Mouse (Mus musculus) c-Kit-positive CD71-negative TER-119-negative erythroid progenitor cells, embryonic 14.5 days (primary cell): ENCODE measurements around the gene Otop2.
A peak's percentile ranks its signal among the peaks of the same experiment; 100 is the strongest.

ENCODE experiments used
- DNase-seq: peaks from one replicate; pipeline ENCODE4 v3.0.0-alpha.2; 2013; ENCODE audit warnings: low read depth

Otop2 gene

DNA sequence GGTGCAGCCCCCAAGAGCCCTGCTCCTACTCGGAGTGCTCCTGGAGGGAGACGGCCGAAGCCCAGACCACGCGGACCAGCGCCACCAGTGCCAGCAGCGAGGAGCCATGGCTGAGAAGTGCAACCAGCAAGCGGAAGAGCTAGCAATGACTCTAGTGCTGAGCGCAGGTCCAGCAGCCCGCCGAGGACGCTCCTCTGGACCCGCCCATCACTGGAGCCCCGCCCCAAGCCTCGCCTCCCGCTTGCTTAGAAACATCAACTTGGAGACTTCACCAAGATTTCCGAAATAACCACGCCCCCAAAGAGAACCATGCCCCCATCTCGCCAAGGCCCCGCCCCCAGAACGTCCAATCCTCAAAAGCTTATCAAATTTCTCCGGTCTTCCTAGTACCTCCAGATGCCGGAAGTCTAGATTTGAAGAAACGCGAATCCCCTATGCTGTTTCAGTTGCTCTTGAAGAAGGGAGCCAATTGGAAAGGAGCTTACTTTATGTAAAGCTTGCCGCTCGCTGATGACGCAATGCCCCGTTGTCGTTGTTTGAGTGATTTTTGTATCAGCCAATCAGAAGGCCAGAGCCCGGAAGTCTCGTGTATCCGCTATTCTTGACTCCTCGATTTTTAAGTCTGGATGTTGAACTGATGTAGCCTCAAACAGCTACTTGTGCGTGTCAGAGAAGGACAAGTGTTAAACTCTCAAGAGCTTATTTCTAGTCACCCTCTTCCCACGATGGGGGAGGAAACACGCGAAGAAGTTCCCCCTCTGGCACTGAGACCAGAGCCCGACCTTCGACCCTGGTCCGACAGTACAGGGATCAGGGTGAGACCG is 30.0 kb upstream of the Otop2 start, which contains the start of gene Fdxr:
TSS of gene Fdxr (minus strand) at position 271 of the 824 bp plus-strand sequence.
- DNase-seq: peak; percentile 100

- DNase-seq: no peak
Measured at GRCm38 (mm10) chr11:115277604-115277975, 29.4 kb upstream of the Otop2 start.

DNA sequence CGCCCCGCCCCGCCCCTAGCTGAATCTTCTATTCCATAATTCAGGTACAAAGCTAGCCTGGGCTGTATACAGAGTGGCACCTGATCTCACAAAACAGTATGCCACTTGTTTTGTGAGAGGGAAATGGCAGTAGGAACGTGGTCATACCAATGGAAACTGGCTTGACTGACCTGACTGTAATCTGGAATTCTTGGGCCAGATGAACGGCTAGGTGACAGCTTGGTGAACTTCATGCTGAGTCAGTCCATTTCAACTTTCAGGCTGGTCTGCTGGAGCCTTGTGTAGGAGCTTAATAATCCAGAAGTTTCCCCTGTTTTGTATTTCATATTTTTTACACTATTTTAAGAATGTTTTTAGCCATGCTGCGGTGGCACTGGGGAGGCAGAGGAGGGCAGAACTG is 28.8 kb upstream of the Otop2 start:
- no peak for DNase-seq

GRCm38 (mm10) chr11:115279726-115280125 is 27.2 kb upstream of the Otop2 start:
- no peak for DNase-seq

DNA sequence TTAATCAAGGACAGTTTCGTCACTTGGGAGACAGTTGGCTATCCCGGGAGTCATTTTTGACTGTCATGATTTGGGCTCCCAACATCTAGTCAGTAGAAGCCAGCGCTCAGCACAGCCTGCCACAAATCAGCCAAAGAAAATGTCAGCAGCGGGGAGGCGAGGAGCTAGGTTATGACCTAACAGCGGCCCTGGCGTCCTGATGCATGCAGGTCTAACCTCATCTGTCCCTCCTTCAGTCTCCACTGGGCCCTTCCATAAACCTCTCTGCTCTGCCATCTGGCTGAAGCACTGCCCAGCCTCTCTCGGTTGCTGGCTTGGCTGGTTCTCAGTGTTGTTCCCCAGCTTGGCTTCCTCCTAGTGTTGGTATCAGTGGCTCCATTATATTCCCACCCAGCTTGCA is 24.7 kb upstream of the Otop2 start:
- DNase-seq: no peak

- DNase-seq: no peak
Measured at GRCm38 (mm10) chr11:115282723-115283485, 24.1 kb upstream of the Otop2 start.

DNA sequence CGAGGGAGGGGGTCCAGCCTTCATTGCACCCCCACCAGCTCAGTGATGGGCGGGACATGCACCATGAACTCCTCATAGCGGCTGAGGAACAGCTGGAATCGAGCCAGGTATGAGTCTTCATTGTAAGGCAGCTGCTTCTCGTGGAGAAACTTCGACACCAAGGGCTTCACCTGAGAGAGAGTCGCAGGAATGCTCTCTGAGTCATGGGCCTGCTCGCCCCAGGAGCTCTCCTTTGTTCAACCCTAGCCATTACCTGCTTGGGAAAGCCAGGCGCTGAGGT is 23.5 kb upstream of the Otop2 start:
- DNase-seq: no peak

GRCm38 (mm10) chr11:115283891-115284620 is 22.9 kb upstream of the Otop2 start:
- DNase-seq: no peak

DNA sequence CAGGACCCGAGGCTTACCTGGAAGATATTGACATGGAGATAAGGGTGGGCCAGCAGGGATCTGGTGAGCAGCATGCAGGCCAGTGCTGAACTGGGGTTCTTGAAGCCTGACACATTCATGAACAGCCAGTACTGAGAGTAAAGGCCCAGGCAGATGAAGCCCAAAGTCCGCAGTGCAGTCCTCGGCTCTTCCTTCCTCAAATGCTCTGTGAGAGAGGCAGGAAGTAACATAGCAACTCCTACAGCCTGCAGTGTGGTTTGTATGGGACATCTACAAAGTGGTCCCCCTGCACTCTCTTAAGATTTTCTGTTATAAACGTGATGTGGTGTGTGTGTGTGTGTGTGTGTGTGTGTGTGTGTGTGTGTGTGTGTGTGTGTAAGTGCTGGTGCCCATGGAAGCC is 21.7 kb upstream of the Otop2 start:
- no peak for DNase-seq

- no peak for DNase-seq
Measured at GRCm38 (mm10) chr11:115286201-115286993, 20.6 kb upstream of the Otop2 start.

GRCm38 (mm10) chr11:115287386-115287785 is 19.6 kb upstream of the Otop2 start:
- DNase-seq: no peak

DNA sequence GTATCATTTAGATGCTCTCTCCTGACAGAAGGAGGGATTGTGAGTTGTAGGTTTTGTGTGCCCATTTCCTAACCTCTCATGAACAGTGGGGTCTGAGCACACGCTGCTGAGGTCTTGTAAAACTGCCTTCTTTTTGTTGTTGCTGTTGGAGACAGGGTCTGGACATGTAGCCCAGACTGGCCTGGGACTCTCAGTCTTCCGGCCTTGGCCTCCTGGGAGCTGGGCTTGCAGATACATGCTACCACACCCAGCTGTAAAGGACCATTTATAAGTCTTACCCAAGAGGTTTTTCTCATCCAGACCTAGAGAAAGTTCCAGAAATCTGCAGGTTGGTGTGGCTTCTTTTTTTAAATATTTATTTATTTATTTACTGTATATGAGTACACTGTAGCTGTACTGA is 18.7 kb upstream of the Otop2 start:
- DNase-seq: no peak

DNA sequence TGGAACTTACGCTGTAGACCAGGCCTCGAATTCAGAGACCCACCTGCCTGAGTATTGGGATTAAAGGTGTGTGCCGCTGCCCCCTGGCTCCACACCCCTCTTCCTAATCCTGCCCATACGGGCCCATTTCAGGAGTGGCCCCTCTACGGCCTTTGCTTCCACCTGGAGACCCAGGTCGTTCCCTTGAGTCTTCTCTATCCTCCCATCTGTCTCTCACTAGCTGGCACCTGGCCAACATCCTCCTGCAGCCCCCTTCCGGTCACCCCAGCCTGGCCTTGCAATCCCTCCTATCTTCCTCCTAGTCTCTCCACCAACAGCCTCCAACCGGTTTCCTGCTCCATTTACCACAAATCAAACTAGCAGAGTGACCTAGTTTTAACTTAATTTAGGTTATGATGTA is 17.1 kb upstream of the Otop2 start:
- no peak for DNase-seq

GRCm38 (mm10) chr11:115290314-115290713 is 16.6 kb upstream of the Otop2 start:
- DNase-seq: no peak

DNA sequence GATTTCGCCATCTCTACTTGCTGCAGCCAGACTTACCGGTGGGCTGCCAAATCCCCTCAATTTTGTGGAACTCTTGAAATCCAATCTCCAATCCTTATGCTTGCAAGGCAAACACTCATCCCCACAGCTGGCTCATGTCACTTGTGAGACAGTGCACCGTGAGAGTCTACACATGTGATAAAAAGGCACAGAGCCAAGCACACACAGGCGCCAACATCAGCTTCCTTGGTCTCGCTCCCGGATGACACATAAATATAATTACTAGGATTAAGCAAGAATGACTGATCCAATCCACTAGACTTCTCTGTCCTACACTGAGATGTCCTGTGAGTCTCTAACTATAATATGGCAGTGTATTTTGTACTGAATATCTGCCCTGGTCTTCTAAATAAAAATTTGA is 16.0 kb upstream of the Otop2 start:
- no peak for DNase-seq

GRCm38 (mm10) chr11:115291503-115291902 is 15.5 kb upstream of the Otop2 start:
- DNase-seq: no peak

DNA sequence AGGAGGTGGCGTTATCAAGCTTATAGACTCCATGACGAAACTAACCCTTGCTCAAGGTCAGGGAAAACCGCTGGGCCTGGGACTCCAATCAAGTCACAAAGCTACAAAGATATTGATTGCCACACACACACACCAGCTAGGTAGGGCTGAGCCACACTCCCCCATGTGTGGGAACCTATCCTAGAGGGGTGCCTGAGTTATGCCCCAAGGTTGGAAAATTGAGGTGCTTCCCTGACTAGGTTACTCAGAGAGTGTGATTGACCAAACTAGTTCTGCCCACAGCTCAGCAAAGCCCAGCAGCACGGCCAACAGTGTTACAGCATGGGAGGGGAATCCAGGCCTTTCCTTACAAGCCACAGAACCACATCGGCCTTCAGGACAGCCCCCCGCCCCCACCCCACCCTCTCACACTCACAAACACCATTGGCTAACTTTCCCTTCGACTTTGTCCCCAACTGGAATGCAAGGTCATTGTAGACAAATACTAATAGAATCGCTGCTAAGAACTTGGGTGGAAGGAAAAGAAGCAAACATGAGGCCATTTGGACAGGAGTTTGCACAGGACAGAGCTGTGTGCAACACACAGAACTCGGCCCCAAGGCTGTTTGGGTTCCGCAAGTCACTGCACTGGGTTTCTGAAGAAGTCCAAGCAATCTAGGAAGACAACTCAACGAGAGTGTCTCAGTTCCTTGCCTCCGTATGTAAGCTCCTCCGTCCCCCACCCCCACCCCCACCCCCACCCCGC is 14.2 kb upstream of the Otop2 start:
- DNase-seq: no peak

GRCm38 (mm10) chr11:115295939-115296338 is 11.0 kb upstream of the Otop2 start:
- no peak for DNase-seq

DNA sequence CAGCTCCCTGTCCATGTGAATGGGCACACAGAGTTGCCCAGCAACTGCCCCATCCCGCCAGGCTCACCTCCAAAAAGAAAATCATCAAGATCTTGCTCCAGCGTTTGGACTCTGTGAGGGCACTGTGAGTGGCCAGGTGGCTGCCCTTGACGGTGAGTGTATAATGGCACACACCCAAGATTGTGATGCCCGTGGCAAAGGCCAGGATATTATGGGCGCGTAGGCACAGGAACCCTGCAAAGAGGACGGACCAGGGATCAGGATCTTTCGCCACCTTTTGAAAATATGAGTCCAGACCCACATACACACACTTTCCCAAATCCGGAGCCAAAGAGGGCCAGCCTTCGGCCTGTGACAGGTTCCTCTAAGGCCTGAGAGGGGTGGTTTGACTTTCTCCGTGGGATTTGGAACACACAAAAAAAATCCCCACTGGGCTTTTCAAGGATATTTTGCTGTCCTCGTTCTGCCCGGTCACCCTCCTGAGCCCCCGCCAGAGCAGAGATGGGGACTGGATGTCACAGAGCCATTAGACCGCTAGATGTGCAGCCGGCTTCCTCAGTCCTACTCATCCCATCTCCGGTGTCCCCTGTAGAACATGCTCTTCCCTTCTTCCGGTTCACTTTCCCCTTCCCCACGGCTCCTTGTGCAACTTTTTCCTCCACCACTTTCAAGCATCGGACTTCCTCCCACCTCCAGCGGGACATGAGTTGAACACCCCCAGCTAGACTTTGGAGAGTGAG is 10.3 kb upstream of the Otop2 start:
- DNase-seq: no peak

GRCm38 (mm10) chr11:115297214-115297826 is 9.6 kb upstream of the Otop2 start, which contains the start of gene Fads6:
Gene Fads6 (minus strand): TSS chr11:115297663.
- no peak for DNase-seq
